Mouse (Mus musculus) gastrocnemius, adult 2 months (tissue): Measurements from ENCODE around the gene Vegfd. TPM values are rescaled to one million over a fixed set of nuclear protein-coding genes. Genes with fewer than 3 reads are reported as not detected.

Experiments
- DNase-seq: peaks from one replicate; pipeline ENCODE4 v3.0.0; 2022
- H3K27ac ChIP-seq: fragments of 200-600 bp; 2 replicates; pipeline ENCODE4 v1.8.1; 2022; ENCODE audit warnings: mild to moderate bottlenecking
- H3K4me3 ChIP-seq: fragments of 200-600 bp; 2 replicates; pipeline ENCODE4 v1.8.1; 2022; ENCODE audit warnings: mild to moderate bottlenecking, moderate library complexity
- CTCF ChIP-seq: fragments of 200-600 bp; IDR thresholded peaks from 2 replicates; pipeline ENCODE4 v1.8.1; 2022; ENCODE audit warnings: antibody characterized with exemption, mild to moderate bottlenecking, moderate library complexity
- intact Hi-C: fragments of 180-260 bp; cut with DNase I; formaldehyde crosslinking; loops from one replicate; pipeline ENCODE4 v1.15.1; 2025
- total RNA-seq, 2 experiments: library from RNA; stranded (reverse); gene quantifications; 2 replicates each; pipeline ENCODE4 v1.2.3; 2021

The Vegfd gene
- total RNA-seq, 2 experiments from 2014 or later: 2.6 to 2.7 TPM

DNA sequence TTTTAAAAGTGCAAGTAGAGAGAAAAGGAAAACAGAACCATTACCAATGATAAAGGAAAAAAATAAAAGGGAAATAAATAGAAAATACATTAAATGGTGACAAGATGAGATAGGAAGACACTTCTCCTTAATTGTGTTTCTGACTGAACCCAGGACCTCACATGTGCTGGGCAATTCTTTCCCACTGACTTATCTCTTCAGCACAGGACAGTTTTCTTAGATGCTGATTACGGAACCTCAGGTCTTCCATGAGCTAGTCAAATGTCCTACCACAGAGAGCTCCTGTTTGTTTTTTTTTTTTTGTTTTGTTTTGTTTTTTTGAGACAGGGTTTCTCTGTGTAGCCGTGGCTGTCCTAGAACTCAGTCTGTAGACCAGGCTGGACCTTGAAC, 74.5 kb downstream of the Vegfd start:
- DNase-seq: no peak
- intact Hi-C loops: loop anchor here (5.0 to 10.0 kb wide), 2 partner anchors 143 to 265 kb away; no protein-coding TSS in a partner anchor
- no peak for TF ChIP-seq CTCF
- no peak overlapping the region for H3K27ac ChIP-seq
- H3K4me3 ChIP-seq: no peak overlapping the region

DNA sequence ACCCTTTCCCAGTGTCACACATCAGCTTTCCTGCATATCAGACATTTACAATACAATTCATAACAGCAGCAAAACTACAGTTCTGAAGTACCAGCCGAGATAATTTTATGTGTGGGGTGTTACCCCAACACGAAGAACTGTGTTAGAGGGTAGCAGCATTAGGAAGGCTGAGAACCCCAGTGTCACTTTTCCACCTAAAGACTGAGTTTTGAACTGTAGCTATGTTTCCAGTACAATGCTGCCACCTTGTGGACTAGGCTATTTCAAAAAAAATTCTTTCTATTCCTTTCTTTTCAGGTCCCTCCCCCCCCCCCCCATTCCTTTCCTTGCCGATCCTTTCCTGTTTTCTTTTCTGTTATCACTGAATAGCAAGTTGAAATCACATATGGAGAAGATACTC, 76.0 kb downstream of the Vegfd start:
- intact Hi-C loops: loop anchor here (5.0 to 10.0 kb wide), 2 partner anchors 144 to 267 kb away; no protein-coding TSS in a partner anchor
- TF ChIP-seq CTCF: peak; percentile 54
- Histone ChIP-seq H3K27ac (no peak overlapping the region), H3K4me3 (no peak overlapping the region)
- DNase-seq: no peak

Other genes with a start within 250 kb of the Vegfd start
- under 1 TPM; 0.54 to 0.59 TPM for gene Ace2, start 234.0 kb upstream of the Vegfd start, total RNA-seq
- gene Bmx, start 115.2 kb upstream of the Vegfd start, total RNA-seq: under 1 TPM; 0.08 to 0.28 TPM
- gene Pir, start 104.0 kb upstream of the Vegfd start, total RNA-seq: 1 to 10 TPM; 4.6 to 7.0 TPM
- gene Piga, start 46.4 kb downstream of the Vegfd start, total RNA-seq: 1 to 10 TPM; 1.6 to 2.1 TPM
- gene Asb11, start 63.6 kb downstream of the Vegfd start, total RNA-seq: 100 to 1,000 TPM; 141 to 190 TPM
- gene Asb9, start 132.9 kb downstream of the Vegfd start, total RNA-seq: not detected